Mouse (Mus musculus): ENCODE measurements around the gene Stx5a.

- TF ChIP-seq CTCF (IDR thresholded peaks at IDR 0.05; ENCODE audit: control insufficient read depth, insufficient read depth, insufficient read length) (no peak), MYOG (IDR thresholded peaks at IDR 0.05; ENCODE audit: control insufficient read depth, extremely low read depth, insufficient read length) (no peak), MYOD1 (IDR thresholded peaks at IDR 0.05; ENCODE audit: control insufficient read depth, insufficient read length, low read depth) (no peak), FOSL1 (IDR thresholded peaks at IDR 0.05; ENCODE audit: insufficient read depth, low read length, poor library complexity, severe bottlenecking) (no peak)
Observed at GRCm38 (mm10) chr19:8711506-8711905, 29.7 kb upstream of the Stx5a start.
